ENCODE assay signal across 8 mouse cellular contexts in genomic region chr11:75781919-75782318, GRCm38 (mm10). TPM values are rescaled to one million over a fixed set of nuclear protein-coding genes. Genes with fewer than 3 reads are reported as not detected.
DNase-seq lines count a peak whose midpoint lies in the region; ATAC-seq and TF ChIP-seq lines count a peak whose summit lies in the region.

No protein-coding gene starts in this region.

- DNase-seq in liver: peak; percentile 40
- peak; percentile 39 for DNase-seq in c-Kit-positive CD71-negative TER-119-negative erythroid progenitor cells, embryonic 14.5 days (ENCODE audit: low read depth)
- peak; percentile 87 for DNase-seq in hindbrain, postnatal 0 days (ENCODE audit: low spot score)
- peak; percentile 74 for DNase-seq in left cerebral cortex, postnatal 4 days
- peak; percentile 28 to 54 for DNase-seq in natural killer cell, adult 2 months (ENCODE audit: low spot score in 2 of 2)
- DNase-seq in testis, postnatal 10 days (ENCODE audit: low spot score): peak; percentile 80

- no peaks in the 10 kb centered on the region for H3K36me3 ChIP-seq in liver, embryonic 12.5 days
- H3K36me3 ChIP-seq in forebrain, embryonic 16.5 days (ENCODE audit: control insufficient read depth, insufficient read depth): no peaks in the 10 kb centered on the region
- 0 out of 2 replicates have a peak, but pooled peaks cover 4% of the 10 kb centered on the region for H3K36me3 ChIP-seq in hindbrain, postnatal 0 days (ENCODE audit: insufficient read depth, low read length)

- no peak overlapping the region for H3K27ac ChIP-seq in liver, embryonic 12.5 days
- no peak overlapping the region for H3K27ac ChIP-seq in forebrain, embryonic 16.5 days (ENCODE audit: low read length)
- H3K27ac ChIP-seq in hindbrain, postnatal 0 days: no peak overlapping the region

- no peak overlapping the region for H3K9ac ChIP-seq in liver, embryonic 12.5 days
- H3K9ac ChIP-seq in forebrain, embryonic 16.5 days (replicated peaks; ENCODE audit: low read depth, low read length): no peak overlapping the region
- H3K9ac ChIP-seq in hindbrain, postnatal 0 days (replicated peaks; ENCODE audit: low read length): no peak overlapping the region

- ATAC-seq in liver, embryonic 12.5 days: no peak
- peak; percentile 54 for ATAC-seq in forebrain, embryonic 16.5 days
- ATAC-seq in hindbrain, postnatal 0 days: peak; percentile 75

- intact Hi-C loops in left cerebral cortex, postnatal 4 days (cut with DNase I): loop anchor here (5.0 to 10.0 kb wide), 2 partner anchors 185 to 383 kb away; no protein-coding TSS in a partner anchor

- H3K9me3 ChIP-seq in liver, embryonic 12.5 days (replicated peaks): no peaks in the 10 kb centered on the region
- no peaks in the 10 kb centered on the region for H3K9me3 ChIP-seq in forebrain, embryonic 16.5 days (ENCODE audit: control insufficient read depth, low read length)
- no peaks in the 10 kb centered on the region for H3K9me3 ChIP-seq in hindbrain, postnatal 0 days (ENCODE audit: low read length)

- TF ChIP-seq CTCF in hindbrain, postnatal 0 days (IDR thresholded peaks at IDR 0.05; ENCODE audit: low read depth): peak; percentile 97

- no peak overlapping the region for H3K4me2 ChIP-seq in liver, embryonic 12.5 days
- no peak overlapping the region for H3K4me2 ChIP-seq in forebrain, embryonic 16.5 days (ENCODE audit: low read length)
- no peak overlapping the region for H3K4me2 ChIP-seq in hindbrain, postnatal 0 days (ENCODE audit: low read depth, low read length)

- no peaks in the 10 kb centered on the region for H3K4me1 ChIP-seq in liver, embryonic 12.5 days
- no peaks in the 10 kb centered on the region for H3K4me1 ChIP-seq in forebrain, embryonic 16.5 days (replicated peaks; ENCODE audit: control insufficient read depth, insufficient read depth, low read length)
- H3K4me1 ChIP-seq in hindbrain, postnatal 0 days (ENCODE audit: insufficient read depth, low read length): no peaks in the 10 kb centered on the region

- 23% methylated on average over 6 of the region's 6 CpGs for WGBS in liver, embryonic 12.5 days (ENCODE audit: insufficient replicate concordance)
- 24% methylated on average over 6 of the region's 6 CpGs for WGBS in forebrain, embryonic 16.5 days
- 18% methylated on average over 6 of the region's 6 CpGs for WGBS in hindbrain, postnatal 0 days

- H3K4me3 ChIP-seq in liver, embryonic 12.5 days: no peak overlapping the region
- H3K4me3 ChIP-seq in forebrain, embryonic 16.5 days (replicated peaks; ENCODE audit: low read length): no peak overlapping the region
- no peak overlapping the region for H3K4me3 ChIP-seq in hindbrain, postnatal 0 days (ENCODE audit: low read length)

- H3K27me3 ChIP-seq in liver, embryonic 12.5 days (replicated peaks): 0 out of 2 replicates have a peak, but pooled peaks cover 11% of the 10 kb centered on the region
- no peaks in the 10 kb centered on the region for H3K27me3 ChIP-seq in forebrain, embryonic 16.5 days (replicated peaks; ENCODE audit: control insufficient read depth, insufficient read depth, low read length)
- H3K27me3 ChIP-seq in hindbrain, postnatal 0 days (ENCODE audit: insufficient read depth, low read length): no peaks in the 10 kb centered on the region

RNA-seq across cellular contexts. Expression of gene Doc2b, which starts 13.9 kb away (rescaled TPM):
- 0.05 and 0.12 TPM in 2 replicates for polyA plus RNA-seq in liver, embryonic 12.5 days (2016; fragmentation: Nextera tagmentation; extraction: Ambion mirVana)
- polyA plus RNA-seq in forebrain, embryonic 16.5 days (2015; fragmentation: Nextera tagmentation; extraction: Ambion mirVana): 2.3 and 3.0 TPM in 2 replicates
- total RNA-seq in hindbrain, postnatal 0 days (2014; rRNA removed): 12.7 and 12.8 TPM in 2 replicates
- 4.0 and 4.3 TPM in 2 replicates for polyA plus RNA-seq in hindbrain, postnatal 0 days (2015; fragmentation: Nextera tagmentation; extraction: Ambion mirVana)
- total RNA-seq in left cerebral cortex, postnatal 4 days (2021): 10 to 100 TPM; 47.9 to 53.4 TPM

RNA-seq across cellular contexts. Expression of gene Ywhae, which starts 49.2 kb away (rescaled TPM):
- 405 and 415 TPM in 2 replicates for polyA plus RNA-seq in liver, embryonic 12.5 days (2016; fragmentation: Nextera tagmentation; extraction: Ambion mirVana)
- polyA plus RNA-seq in forebrain, embryonic 16.5 days (2015; fragmentation: Nextera tagmentation; extraction: Ambion mirVana): 1,407 and 1,506 TPM in 2 replicates
- total RNA-seq in hindbrain, postnatal 0 days (2014; rRNA removed): 181 and 188 TPM in 2 replicates
- polyA plus RNA-seq in hindbrain, postnatal 0 days (2015; fragmentation: Nextera tagmentation; extraction: Ambion mirVana): 1,457 and 1,531 TPM in 2 replicates
- total RNA-seq in left cerebral cortex, postnatal 4 days (2021): 1,000 to 10,000 TPM; 1,671 to 1,788 TPM
